Mouse (Mus musculus) brain, embryonic 14.5 days (tissue): ENCODE results near the gene Ppm1d. TPM values are rescaled to one million over a fixed set of nuclear protein-coding genes. Genes with fewer than 3 reads are reported as not detected.

Source experiments
- DNase-seq: peaks from one replicate; pipeline ENCODE4 v3.0.0-alpha.2; 2011; ENCODE audit warnings: low read depth
- CTCF ChIP-seq: fragments of 200-500 bp; IDR thresholded peaks from 2 replicates; pipeline ENCODE4 v1.5.1; 2012; ENCODE audit warnings: inconsistent platforms, mild to moderate bottlenecking, moderate library complexity, borderline replicate concordance; ENCODE audit not compliant: insufficient read depth, insufficient read length; ENCODE audit errors: extremely low read depth
- POLR2A ChIP-seq: fragments of 200-500 bp; IDR thresholded peaks from 2 replicates; pipeline ENCODE4 v1.6.1; 2012; ENCODE audit warnings: mild to moderate bottlenecking, inconsistent platforms, borderline replicate concordance; ENCODE audit not compliant: poor library complexity, insufficient read depth, insufficient read length, severe bottlenecking; ENCODE audit errors: extremely low read depth
- polyA plus RNA-seq: library from polyadenylated mRNA; depleted of rRNA; stranded (reverse); fragments of >200 nt; gene quantifications from 2 replicates; pipeline ENCODE4 v1.2.3, GENCODE M21; 2012

Ppm1d gene
- polyA plus RNA-seq, 1 experiment = 19.6 TPM

- DNase-seq = no peak
- TF ChIP-seq CTCF (no peak), POLR2A (no peak)
Observed at GRCm38 (mm10) chr11:85301161-85301560, 9.9 kb upstream of the Ppm1d start.

DNA sequence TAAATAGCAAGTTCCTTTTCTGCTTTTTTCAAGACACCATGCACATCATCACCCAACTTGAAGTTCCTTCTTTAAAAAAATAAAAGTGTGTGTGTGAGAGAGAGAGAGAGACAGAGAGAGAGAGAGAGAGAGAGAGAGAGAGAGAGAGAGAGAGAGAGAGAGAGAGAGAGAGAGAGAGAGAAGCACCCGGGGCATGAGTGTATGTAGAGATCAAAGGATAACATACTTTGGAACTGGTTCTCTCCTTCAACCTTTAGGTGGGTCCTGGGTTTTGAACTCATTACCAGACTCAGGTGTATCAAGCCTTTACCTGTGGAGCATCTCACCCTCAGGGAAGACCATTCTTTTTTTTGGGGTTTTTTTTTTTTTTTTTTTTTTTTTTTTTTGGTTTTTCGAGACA, 9.2 kb upstream of the Ppm1d start:
- no peak for DNase-seq
- TF ChIP-seq CTCF = no peak
- TF ChIP-seq POLR2A = no peak

DNA sequence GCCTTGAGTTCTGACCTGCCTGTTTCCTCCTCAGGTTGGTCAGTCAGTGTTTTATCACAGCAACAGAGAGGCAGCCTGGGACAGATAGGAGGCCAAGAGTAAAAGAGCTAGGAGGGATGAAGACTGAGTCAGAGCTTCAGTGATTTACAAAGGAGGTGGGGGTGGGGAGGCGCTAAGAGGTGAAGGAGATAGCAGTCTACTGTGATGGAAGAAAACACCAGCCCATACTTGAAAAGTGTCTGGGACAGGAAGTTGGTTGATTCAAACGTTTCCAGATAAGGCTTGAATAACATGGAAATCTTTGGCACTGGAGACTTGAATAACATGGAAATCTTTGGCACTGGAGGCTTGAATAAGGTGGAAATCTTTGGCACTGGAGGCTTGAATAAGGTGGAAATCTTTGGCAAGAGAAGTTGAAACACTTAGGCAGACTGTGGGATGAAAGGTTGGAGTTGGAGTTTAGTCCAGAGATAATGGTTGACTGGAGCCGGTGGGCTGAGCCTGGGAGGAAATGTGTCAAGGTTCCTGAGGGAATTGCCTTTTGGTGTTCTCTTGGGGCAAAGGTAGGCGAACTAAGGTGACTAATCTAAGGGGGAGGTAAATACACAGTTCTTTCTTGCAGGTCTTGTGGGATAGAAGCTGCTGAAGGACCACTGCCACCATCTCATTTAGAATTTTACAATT, 4.3 kb upstream of the Ppm1d start:
- no peak for TF ChIP-seq CTCF
- no peak for DNase-seq

DNA sequence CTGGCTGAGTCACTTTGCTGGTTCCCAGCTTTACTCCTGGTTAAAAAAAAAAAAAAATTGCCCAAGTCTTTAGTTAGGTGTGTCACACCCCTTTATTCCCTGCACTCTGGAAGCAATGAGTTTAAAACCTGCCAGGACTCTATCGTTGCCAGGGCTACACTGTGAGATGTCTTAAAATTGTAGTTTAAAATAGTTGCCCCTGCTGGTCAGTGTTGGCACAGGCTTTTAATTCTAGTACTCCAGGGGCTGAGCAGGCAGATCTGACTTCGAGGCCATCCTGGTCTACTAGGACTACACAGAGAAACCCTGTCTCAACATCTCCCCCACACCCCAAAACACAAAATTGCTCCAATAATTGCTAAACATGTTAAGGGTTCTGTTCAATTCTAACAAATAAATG, 2.2 kb upstream of the Ppm1d start:
- TF ChIP-seq CTCF (no peak), POLR2A (no peak)
- DNase-seq = no peak

DNA sequence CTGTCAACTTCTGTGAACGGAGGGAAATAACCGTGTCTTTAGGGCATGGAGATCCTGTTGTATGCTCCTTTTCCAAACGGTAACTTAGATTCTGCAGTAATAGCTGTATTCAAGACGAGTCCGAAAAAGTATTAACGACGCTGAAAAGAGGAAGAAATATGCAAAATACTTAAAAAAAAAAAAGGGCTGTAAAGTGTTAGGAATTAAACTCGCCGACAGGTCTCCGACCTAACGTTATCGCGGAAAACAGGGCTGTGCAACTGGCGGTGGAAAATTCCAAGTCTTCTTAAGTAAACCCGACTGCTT, 684 bp upstream of the Ppm1d start:
- DNase-seq = no peak
- no peak for TF ChIP-seq CTCF
- TF ChIP-seq POLR2A = no peak

- DNase-seq = peak; percentile 75
- peak; percentile 43; the same call in 1 of the 2 replicates for TF ChIP-seq CTCF
- TF ChIP-seq POLR2A = no peak
Observed at GRCm38 (mm10) chr11:85311645-85312490, 824 bp downstream of the Ppm1d start.

GRCm38 (mm10) chr11:85312818-85313217, 1.8 kb downstream of the Ppm1d start:
- TF ChIP-seq POLR2A (no peak), CTCF (no peak)
- DNase-seq = peak; percentile 94

DNA sequence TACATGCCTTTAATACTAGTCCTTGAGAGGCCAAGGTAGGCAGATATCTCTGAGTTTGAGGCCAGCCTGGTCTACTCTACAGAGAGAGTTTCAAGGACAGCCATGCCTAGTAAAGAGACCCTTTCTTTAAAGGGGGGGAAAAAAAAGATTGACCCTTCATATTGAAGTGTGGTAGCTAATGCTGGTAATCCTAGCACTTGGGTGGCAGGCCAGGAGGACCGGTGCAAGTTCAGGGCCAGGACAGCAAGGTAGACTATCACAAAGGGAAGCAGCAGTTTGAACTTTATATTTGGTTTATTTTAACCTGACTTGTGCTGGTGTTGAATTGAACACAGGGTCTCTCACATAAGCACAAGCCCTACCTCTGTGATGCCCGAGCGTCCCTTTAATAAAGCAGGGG, 2.3 kb downstream of the Ppm1d start:
- TF ChIP-seq POLR2A (no peak), CTCF (no peak)
- DNase-seq = no peak

- TF ChIP-seq POLR2A (no peak), CTCF (no peak)
- DNase-seq = no peak
Observed at GRCm38 (mm10) chr11:85323567-85324330, 12.7 kb downstream of the Ppm1d start.

- peak; percentile 56 for DNase-seq
Observed at GRCm38 (mm10) chr11:85328717-85329116, 17.7 kb downstream of the Ppm1d start.

DNA sequence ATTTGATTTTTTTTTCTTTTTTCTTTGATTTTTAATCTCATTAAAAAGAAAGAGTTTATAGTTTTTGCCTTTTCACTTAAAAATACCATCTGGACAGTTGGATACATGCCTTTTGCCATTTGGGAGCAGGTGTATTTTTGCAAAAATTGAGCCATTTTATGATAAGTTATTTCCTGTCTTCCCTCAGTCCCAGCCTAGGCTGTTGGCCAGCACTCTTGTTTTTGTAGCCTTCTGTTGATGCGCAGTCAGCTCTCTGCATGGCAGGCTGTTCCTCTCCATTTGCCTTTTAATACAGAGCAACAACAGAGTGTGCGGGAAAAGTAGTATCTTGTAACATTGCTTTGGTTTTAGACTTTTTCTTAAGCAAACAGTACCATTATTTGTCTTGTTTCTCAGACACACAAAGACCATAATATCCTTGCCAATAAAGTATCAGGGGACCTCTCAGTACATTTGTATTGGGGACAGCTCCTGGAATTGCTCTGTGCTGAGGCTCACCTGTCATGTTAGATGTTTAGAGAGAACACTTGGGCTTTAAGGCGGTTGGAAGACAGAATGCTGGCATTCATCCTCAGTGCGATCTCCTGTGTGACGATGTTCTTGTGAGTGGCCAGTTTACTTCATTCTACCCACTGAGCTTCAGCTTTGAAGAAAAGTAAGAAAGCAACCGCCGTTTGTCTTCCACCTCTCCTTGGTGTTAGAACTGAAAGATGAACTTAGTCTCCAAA, 18.3 kb downstream of the Ppm1d start:
- no peak for TF ChIP-seq POLR2A
- TF ChIP-seq CTCF = no peak

More at GRCm38 (mm10) chr11:85328717-85329116, 17.7 kb downstream of the Ppm1d start:
- no peak for TF ChIP-seq CTCF
- TF ChIP-seq POLR2A = no peak

More for the DNA sequence above, 18.3 kb downstream of the Ppm1d start:
- DNase-seq = peak; percentile 78
